Mouse (Mus musculus) heart, embryonic 10.5 days (tissue): ENCODE measurements around the gene Gm13277. TPM values are rescaled to one million over a fixed set of nuclear protein-coding genes. Genes with fewer than 3 reads are reported as not detected.
"Not testable (repeated sequence)": the region's sequence is repeated elsewhere in the genome, so short reads cannot be mapped to it uniquely, and the experiment has no call there.

Experiments used
- DNase-seq: peaks from one replicate; pipeline ENCODE4 v3.0.0-alpha.2; 2017; ENCODE audit warnings: low spot score
- H3K27ac ChIP-seq: fragments of 300-500 bp; sonication (generic); 2 replicates; pipeline ENCODE4 v1.5.1; 2016; ENCODE audit warnings: mild to moderate bottlenecking
- H3K27me3 ChIP-seq: fragments of 300-500 bp; sonication (generic); 2 replicates; pipeline ENCODE4 v1.6.1; 2016; ENCODE audit warnings: mild to moderate bottlenecking; ENCODE audit not compliant: poor library complexity, insufficient read depth, severe bottlenecking
- H3K36me3 ChIP-seq: fragments of 300-500 bp; sonication (generic); 2 replicates; pipeline ENCODE4 v1.6.1; 2016; ENCODE audit warnings: mild to moderate bottlenecking, moderate library complexity
- H3K4me1 ChIP-seq: fragments of 300-500 bp; sonication (generic); 2 replicates; pipeline ENCODE4 v1.6.1; 2016; ENCODE audit warnings: mild to moderate bottlenecking
- H3K4me3 ChIP-seq: fragments of 300-500 bp; sonication (generic); 2 replicates; pipeline ENCODE4 v1.5.1; 2016; ENCODE audit warnings: mild to moderate bottlenecking, moderate library complexity
- H3K9me3 ChIP-seq: fragments of 300-500 bp; sonication (generic); 2 replicates; pipeline ENCODE4 v1.6.1; 2016; ENCODE audit warnings: mild to moderate bottlenecking, moderate library complexity
- WGBS: fragments of 180-500 bp; shearing (Covaris S2); methylation state at CpG from one replicate; pipeline ENCODE4 v1.1.7; 2016; 5-methylcytosine and 5-hydroxymethylcytosine counted together
- polyA plus RNA-seq: library from polyadenylated mRNA; unstranded; fragments of >200 nt; fragmentation: Nextera tagmentation; extraction: Ambion mirVana; gene quantifications from 2 replicates; pipeline ENCODE4 v1.2.1, GENCODE M21; 2016

Gm13277 gene
- polyA plus RNA-seq, result not detected in 2 replicates

DNA sequence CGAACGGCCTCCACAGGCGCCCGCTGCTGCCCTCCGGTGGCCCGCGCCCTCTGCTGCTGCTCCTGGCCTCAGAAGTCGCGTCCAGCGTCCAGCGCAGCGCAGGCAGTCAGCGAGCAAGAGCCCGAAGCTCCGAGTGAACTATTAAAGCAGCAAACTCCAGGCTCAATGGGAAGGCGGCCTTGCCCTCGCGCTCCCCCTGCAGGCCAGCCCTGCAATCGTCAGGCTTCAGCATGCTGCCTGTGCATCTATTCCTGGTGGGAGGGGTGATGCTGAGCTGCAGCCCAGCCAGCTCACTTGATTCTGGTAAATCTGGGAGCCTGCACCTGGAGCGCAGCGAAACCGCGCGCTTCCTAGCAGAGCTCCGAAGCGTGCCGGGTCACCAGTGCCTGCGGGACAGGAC is at the start of gene Gm13277:
TSS of gene Gm13277 (plus strand) at position 231 of the 400 bp plus-strand sequence.
- not testable (repeated sequence) for H3K36me3 ChIP-seq, H3K4me1 ChIP-seq, H3K4me3 ChIP-seq, H3K27ac ChIP-seq, H3K27me3 ChIP-seq, DNase-seq, H3K9me3 ChIP-seq
- 0% methylated on average over 3 of the region's 28 CpGs for WGBS

DNA sequence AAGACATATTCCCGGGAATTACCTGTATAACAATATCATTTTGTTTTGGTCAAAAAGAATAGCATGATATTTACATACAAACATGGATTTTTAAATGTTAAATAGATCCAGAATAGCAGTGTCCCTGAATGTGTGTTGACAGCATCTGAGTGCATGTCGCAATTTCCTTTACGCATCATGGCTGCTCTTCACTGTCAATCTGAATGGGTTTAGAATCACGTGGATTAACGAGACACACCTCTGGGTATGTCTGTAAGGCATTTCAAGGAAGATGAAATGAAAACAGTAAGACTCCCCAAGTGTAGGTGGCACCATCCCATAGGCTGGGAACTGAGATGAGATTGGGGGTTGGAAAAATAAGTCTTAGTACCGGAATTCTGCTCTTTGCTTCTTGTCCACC is 49.4 kb upstream of the Gm13277 start:
- Histone ChIP-seq H3K36me3 (no peaks in the 10 kb centered on the region), H3K27ac (no peak overlapping the region), H3K9me3 (no peaks in the 10 kb centered on the region), H3K27me3 (no peaks in the 10 kb centered on the region), H3K4me3 (no peak overlapping the region), H3K4me1 (no peaks in the 10 kb centered on the region)
- WGBS, result 83% methylated on average over 6 of the region's 6 CpGs
- DNase-seq, result no peak

DNA sequence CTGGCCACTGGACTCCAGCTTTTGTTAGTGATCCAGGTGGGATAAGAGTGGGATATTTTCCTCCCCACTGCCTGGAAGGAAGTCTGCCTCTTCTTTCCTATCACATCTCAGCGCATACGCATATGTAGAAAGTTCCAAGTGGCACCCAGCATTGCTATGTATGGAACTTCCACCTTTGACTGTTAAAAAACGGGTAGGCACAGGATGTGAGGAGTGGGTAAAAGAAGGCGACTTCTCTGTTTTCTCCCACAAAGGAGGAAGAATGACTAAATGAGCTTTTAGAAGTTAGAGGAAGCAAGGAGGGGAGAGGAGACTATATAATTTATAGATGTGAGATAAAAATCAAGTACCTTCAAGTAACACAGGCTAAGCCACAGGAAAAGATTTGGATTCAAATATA is 47.0 kb upstream of the Gm13277 start:
- Histone ChIP-seq H3K27ac (no peak overlapping the region), H3K9me3 (no peaks in the 10 kb centered on the region), H3K27me3 (no peaks in the 10 kb centered on the region), H3K4me3 (no peak overlapping the region), H3K36me3 (no peaks in the 10 kb centered on the region), H3K4me1 (no peaks in the 10 kb centered on the region)
- 79% methylated on average over 4 of the region's 4 CpGs for WGBS
- DNase-seq, result no peak

DNA sequence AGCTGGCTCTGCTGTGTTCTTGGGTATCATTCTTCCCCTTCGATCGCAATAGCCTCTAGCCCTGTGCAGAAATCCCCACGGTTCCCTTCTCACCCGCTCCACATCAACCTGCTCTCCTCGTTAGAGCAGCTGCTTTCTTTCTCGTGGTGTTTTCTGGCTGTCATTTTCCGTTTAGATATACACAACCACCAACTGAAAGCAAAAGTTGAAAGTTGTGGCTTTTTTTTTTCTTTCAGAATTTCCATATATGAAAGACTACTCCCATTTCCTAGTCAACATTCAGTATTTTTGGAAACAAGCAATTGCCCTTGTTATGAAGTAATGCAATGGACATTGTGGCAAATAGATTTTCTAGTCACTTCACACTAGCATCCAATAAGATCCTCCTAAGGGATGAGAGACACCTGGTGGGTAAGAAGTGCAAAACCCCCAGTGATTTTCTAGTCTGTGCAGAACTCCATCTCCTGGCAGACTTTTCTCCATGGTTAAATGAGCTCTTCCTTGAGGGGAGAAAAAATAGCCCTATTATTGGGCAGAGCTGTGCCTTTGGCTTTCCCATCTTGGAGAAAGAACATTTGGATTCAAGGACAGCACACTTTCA is 45.6 kb upstream of the Gm13277 start:
- no peak overlapping the region for H3K4me3 ChIP-seq
- H3K36me3 ChIP-seq, result no peaks in the 10 kb centered on the region
- DNase-seq, result no peak
- no peak overlapping the region for H3K27ac ChIP-seq
- no peaks in the 10 kb centered on the region for H3K9me3 ChIP-seq
- H3K27me3 ChIP-seq, result no peaks in the 10 kb centered on the region
- 76% methylated on average over 7 of the region's 7 CpGs for WGBS
- H3K4me1 ChIP-seq, result no peaks in the 10 kb centered on the region

DNA sequence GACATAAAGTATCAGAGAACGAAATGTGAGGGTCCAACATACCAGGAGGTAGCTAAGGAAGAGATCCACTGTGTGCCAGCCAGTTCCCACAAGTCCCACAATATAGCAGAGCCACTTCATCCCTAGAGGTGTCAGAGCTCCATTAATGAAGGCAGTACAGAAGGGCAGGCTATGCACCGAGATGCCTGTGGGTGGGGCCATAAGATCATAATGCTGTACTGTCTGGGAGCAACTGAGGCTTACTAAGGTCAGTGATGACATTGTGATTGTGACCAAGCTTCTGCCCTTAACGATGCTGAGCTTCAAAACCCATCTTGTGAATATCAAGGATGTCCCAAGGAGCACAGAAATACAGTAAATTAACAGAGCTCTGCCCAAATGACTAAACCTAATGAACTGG is 44.2 kb upstream of the Gm13277 start:
- no peaks in the 10 kb centered on the region for H3K27me3 ChIP-seq
- H3K4me3 ChIP-seq, result no peak overlapping the region
- no peaks in the 10 kb centered on the region for H3K36me3 ChIP-seq
- no peak overlapping the region for H3K27ac ChIP-seq
- WGBS, result 68% methylated on average over 3 of the region's 3 CpGs
- no peak for DNase-seq
- no peaks in the 10 kb centered on the region for H3K9me3 ChIP-seq
- H3K4me1 ChIP-seq, result no peaks in the 10 kb centered on the region

DNA sequence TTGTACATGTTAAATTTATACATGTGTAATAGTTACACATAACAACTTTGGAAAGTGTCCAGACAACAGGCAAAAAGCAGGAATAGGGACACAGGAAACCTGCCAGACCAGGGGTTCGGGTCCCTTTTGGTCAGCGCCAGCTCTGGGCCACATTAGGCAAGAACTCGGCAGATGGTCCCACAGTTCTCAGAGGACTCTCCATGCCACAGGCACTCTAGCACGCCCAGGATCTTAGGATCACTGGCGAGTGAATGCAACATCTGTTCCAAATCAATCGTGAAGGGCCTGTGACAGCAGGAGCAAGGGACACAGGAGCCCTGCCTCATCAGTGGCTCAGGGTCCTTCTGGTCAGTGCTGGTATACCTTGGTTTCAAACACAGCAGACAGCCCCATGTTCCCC is 38.5 kb upstream of the Gm13277 start:
- Histone ChIP-seq H3K4me3 (no peak overlapping the region), H3K36me3 (no peaks in the 10 kb centered on the region), H3K27me3 (no peaks in the 10 kb centered on the region), H3K4me1 (no peaks in the 10 kb centered on the region), H3K9me3 (no peaks in the 10 kb centered on the region), H3K27ac (no peak overlapping the region)
- DNase-seq, result no peak
- WGBS, result 56% methylated on average over 6 of the region's 6 CpGs

DNA sequence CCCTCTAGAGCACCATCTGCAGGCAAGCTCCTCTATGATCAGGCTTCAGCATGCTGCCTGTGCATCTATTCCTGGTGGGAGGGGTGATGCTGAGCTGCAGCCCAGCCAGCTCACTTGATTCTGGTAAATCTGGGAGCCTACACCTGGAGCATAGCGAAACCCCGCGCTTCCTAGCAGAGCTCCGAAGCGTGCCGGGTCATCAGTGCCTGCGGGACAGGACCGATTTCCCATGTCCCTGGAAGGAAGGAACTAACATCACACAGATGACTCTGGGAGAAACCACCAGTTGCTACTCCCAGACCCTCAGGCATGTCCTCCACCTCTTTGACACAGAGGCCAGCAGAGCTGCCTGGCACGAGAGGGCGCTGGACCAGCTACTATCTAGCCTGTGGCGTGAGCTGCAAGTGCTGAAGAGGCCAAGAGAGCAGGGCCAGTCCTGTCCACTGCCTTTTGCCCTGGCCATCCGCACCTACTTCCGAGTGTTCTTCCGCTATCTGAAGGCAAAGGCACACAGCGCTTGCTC is 33.6 kb upstream of the Gm13277 start, which contains the start of gene Gm13271:
TSS of gene Gm13271 (plus strand) at position 51 of the 523 bp plus-strand sequence.
- H3K4me1 ChIP-seq, result not testable (repeated sequence)

DNA sequence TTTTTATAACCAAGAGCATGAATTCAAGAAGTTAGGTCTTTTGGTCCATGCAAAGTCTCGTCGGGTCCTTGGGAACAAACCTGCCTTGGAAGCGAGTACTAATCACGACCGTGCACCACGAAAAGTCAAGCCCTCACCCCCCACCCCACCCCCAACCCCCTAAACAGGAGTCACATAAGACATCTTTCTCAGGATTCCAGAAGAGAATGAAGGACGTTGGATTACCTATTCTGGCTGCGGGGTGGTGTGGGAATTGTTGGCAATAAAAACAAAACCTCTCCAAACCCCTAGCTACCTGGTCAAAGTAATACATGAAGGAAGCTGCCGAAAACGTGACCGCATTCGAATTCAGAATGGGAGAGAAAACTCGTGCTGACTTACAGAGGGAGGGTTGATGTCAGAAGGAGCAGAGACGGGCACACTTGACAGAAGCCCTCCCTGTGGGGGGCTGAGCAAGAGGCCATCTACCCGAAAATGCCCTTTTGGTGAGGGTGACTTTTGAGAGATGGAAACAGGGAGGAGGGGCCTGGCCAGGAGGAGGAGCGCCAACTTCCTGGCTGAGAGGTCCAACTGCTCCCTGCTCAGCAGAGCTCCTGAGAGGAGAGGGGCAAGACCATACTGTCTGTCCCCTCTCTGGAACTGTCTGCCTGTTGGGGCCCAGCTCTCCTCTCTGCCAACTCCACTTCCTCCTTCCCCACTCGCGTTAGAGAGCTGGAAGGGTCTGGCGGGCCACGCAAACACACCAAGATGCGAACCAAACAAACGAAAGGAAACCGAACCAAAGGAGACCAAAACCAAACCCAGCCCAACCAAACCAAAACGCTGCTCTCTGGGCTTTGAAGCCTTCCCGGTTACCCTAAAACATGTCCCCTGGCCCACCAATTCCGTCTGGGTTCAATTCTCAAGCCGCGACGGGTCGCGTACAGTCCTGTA is 31.6 kb upstream of the Gm13277 start:
- Histone ChIP-seq H3K4me3 (peak overlapping the region; percentile 64), H3K27ac (peak overlapping the region; percentile 88)
- not testable (repeated sequence) for H3K4me1 ChIP-seq, H3K36me3 ChIP-seq, H3K27me3 ChIP-seq, H3K9me3 ChIP-seq
- peak; percentile 78 for DNase-seq
- 11% methylated on average over 29 of the region's 31 CpGs for WGBS

More for the DNA sequence above, 33.6 kb upstream of the Gm13277 start, which contains the start of gene Gm13271:
- H3K36me3 ChIP-seq, H3K4me3 ChIP-seq, H3K27me3 ChIP-seq, DNase-seq, H3K9me3 ChIP-seq, H3K27ac ChIP-seq: not testable (repeated sequence)
- WGBS, result 63% methylated on average over 15 of the region's 15 CpGs

DNA sequence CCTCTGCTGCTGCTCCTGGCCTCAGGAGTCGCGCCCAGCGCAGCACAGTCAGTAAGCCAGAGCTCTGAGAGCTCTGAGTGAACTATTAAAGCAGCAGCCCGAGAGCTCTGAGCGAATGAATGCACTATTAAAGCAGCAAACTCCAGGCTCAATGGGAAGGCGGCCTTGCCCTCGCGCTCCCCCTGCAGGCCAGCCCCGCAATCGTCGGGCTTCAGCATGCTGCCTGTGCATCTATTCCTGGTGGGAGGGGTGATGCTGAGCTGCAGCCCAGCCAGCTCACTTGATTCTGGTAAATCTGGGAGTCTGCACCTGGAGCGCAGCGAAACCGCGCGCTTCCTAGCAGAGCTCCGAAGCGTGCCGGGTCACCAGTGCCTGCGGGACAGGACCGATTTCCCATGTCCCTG is 30.8 kb upstream of the Gm13277 start:
- DNase-seq, result peak; percentile 93
- H3K36me3 ChIP-seq, H3K4me1 ChIP-seq, H3K9me3 ChIP-seq, H3K27me3 ChIP-seq: not testable (repeated sequence)
- Histone ChIP-seq H3K4me3 (peak overlapping the region; percentile 64), H3K27ac (peak overlapping the region; percentile 88)
- 1% methylated on average over 20 of the region's 21 CpGs for WGBS

DNA sequence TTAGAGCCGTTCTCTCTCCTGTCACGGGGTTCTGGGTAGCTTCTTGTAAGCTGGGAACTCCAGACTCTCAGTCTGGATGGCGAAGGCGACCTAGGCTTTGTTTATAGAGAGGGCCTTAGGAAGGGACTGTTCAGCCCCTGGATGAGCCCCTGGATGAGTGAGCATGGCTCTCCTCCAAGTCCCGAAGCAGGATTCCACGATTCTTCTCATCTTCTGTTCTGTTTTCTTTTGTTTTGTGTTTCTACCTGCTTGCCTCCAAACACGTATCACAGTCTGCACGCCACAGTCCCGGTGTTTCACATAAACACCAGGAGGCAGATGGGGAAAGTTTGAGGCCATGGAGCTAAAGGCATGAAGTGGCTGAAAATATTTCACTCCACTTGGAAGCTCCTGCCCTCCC is 29.7 kb upstream of the Gm13277 start:
- H3K27me3 ChIP-seq, H3K4me3 ChIP-seq, H3K4me1 ChIP-seq, H3K36me3 ChIP-seq, H3K9me3 ChIP-seq, H3K27ac ChIP-seq, DNase-seq: not testable (repeated sequence)
- WGBS, result 79% methylated on average over 9 of the region's 9 CpGs

DNA sequence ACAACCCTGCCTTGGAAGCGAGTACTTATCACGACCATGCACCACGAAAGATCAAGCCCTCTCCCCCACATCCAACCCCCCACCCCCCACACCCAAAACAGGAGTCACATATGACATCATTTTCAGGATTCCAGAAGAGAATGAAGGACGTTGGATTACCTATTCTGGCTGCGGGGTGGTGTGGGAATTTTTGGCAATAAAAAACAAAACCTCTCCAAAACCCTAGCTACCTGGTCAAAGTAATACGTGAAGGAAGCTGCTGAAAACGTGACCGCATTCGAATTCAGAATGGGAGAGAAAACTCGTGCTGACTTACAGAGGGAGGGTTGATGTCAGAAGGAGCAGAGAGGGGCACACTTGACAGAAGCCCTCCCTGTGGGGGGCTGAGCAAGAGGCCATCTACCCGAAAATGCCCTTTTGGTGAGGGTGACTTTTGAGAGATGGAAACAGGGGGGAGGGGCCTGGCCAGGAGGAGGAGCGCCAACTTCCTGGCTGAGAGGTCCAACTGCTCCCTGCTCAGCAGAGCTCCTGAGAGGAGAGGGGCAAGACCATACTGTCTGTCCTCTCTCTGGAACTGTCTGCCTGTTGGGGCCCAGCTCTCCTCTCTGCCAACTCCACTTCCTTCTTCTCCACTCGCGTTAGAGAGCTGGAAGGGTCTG is 28.7 kb upstream of the Gm13277 start, which contains the start of gene Gm13283:
TSS of gene Gm13283 (plus strand) at position 510 of the 659 bp plus-strand sequence.
- 16% methylated on average over 10 of the region's 14 CpGs for WGBS
- H3K27ac ChIP-seq, DNase-seq, H3K4me1 ChIP-seq, H3K27me3 ChIP-seq, H3K9me3 ChIP-seq, H3K36me3 ChIP-seq: not testable (repeated sequence)
- peak within 1 kb of the TSS; percentile 44 for H3K4me3 ChIP-seq

DNA sequence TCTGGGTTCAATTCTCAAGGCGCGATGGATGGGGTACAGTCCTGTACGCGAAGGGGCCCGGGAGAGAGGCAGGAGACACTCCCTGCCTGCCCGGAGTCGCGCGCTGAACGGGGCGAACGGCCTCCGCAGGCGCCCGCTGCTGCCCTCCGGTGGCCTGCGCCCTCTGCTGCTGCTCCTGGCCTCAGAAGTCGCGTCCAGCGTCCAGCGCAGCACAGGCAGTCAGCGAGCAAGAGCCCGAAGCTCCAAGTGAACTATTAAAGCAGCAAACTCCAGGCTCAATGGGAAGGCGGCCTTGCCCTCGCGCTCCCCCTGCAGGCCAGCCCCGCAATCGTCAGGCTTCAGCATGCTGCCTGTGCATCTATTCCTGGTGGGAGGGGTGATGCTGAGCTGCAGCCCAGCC is 28.0 kb upstream of the Gm13277 start:
- H3K4me1 ChIP-seq, H3K9me3 ChIP-seq, H3K27ac ChIP-seq, H3K36me3 ChIP-seq, H3K27me3 ChIP-seq: not testable (repeated sequence)
- under 1% methylated on average over 23 of the region's 28 CpGs for WGBS
- DNase-seq, result peak; percentile 83
- peak overlapping the region; percentile 44 for H3K4me3 ChIP-seq

DNA sequence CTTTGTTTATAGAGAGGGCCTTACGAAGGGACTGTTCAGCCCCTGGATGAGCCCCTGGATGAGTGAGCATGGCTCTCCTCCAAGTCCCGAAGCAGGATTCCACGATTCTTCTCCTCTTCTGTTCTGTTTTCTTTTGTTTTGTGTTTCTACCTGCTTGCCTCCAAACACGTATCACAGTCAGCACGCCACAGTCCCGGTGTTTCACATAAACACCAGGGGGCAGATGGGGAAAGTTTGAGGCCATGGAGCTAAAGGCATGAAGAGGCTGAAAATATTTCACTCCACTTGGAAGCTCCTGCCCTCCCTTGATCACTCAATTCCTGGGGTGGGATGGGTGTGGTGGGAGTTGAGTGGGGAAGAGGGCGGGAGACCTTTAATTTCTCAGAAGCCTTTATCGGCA is 26.7 kb upstream of the Gm13277 start:
- H3K4me1 ChIP-seq, DNase-seq, H3K27me3 ChIP-seq, H3K36me3 ChIP-seq, H3K9me3 ChIP-seq, H3K4me3 ChIP-seq, H3K27ac ChIP-seq: not testable (repeated sequence)
- WGBS, result 64% methylated on average over 6 of the region's 8 CpGs
